Comparison of ENCODE assay signal across 8 mouse cellular contexts in the genomic region with DNA sequence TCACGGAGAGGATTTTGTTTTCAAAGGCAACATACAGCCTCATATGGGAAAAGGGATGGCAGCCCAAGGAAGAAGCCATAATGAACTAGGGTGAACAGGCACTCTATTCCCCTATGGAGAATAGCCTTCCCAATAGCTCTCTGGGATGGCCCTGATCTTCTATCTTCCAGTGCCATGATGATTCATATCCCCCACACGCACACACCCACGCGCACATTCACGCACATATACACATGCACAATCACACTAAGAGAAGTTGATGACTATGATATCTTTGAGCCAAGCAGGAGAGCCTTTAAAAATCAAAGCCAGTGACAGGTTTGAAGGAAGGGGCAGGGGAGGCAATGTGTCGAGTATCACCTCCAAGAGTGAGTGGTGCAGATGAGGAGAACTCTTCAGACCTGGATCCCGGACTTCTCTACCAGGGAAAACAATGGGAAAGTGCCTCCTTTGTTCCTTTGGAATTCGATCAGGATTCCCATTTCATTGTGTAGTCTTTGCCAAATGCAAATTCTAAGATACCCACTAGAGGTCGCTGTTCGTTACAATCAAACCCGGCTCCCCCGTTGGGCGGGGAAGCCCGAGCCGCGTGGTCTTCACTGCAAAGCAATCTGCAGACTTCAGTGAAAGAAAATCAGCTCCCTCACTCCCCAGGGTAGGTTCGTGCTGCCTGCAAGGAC.
DNase-seq lines count a peak whose midpoint lies in the region; ATAC-seq lines count a peak whose summit lies in the region.

No protein-coding gene starts in this region.

- ATAC-seq in embryonic facial prominence, embryonic 11.5 days (replicated peaks; ENCODE audit: insufficient number of reproducible peaks, low FRiP score, low TSS enrichment, low read depth) = 0 out of 2 replicates have a peak, but pooled peaks have one; percentile 58
- ATAC-seq in limb, embryonic 13.5 days (ENCODE audit: low FRiP score, low read depth) = peak; percentile 74
- peak; percentile 93 for ATAC-seq in midbrain, embryonic 16.5 days

- WGBS in embryonic facial prominence, embryonic 11.5 days = 15% methylated on average over 17 of the region's 17 CpGs
- WGBS in limb, embryonic 13.5 days = 19% methylated on average over 17 of the region's 17 CpGs
- 17% methylated on average over 17 of the region's 17 CpGs for WGBS in midbrain, embryonic 16.5 days

- no peaks in the 10 kb centered on the region for H3K4me1 ChIP-seq in embryonic facial prominence, embryonic 11.5 days (ENCODE audit: control insufficient read depth, insufficient read depth, low read length)
- peaks cover 12% of the 10 kb centered on the region; the same call in 1 of the 2 replicates for H3K4me1 ChIP-seq in limb, embryonic 13.5 days
- peaks cover 12% of the 10 kb centered on the region for H3K4me1 ChIP-seq in midbrain, embryonic 16.5 days (ENCODE audit: control insufficient read depth, insufficient read depth, low read length)

- DNase-seq in urinary bladder, adult 18-20 months (ENCODE audit: low spot score in 2 of 2) = peak; percentile 30 to 33
- no peak for DNase-seq in urinary bladder, adult 2 months (ENCODE audit: low spot score)
- peak; percentile 94 for DNase-seq in embryonic facial prominence, embryonic 11.5 days (ENCODE audit: low spot score)
- peak; percentile 67 to 81 for DNase-seq in heart, adult 9 months (ENCODE audit: low spot score in 2 of 2)
- DNase-seq in kidney, adult 9 months = peak; percentile 68
- peak; percentile 37 to 62 for DNase-seq in spleen, postnatal 10 days (ENCODE audit: low spot score in 2 of 2)

- peak overlapping the region; percentile 25; the same call in 1 of the 2 replicates for H3K4me2 ChIP-seq in embryonic facial prominence, embryonic 11.5 days (ENCODE audit: low read depth, low read length)
- peak overlapping the region; percentile 50 for H3K4me2 ChIP-seq in limb, embryonic 13.5 days (replicated peaks)
- peak overlapping the region; percentile 17 for H3K4me2 ChIP-seq in midbrain, embryonic 16.5 days (ENCODE audit: low read length)

- H3K9ac ChIP-seq in embryonic facial prominence, embryonic 11.5 days (replicated peaks; ENCODE audit: low read length) = peak overlapping the region; percentile 26
- no peak overlapping the region for H3K9ac ChIP-seq in limb, embryonic 13.5 days
- H3K9ac ChIP-seq in midbrain, embryonic 16.5 days (ENCODE audit: low read depth, low read length) = peak overlapping the region; percentile 27

- no peak overlapping the region for H3K27ac ChIP-seq in embryonic facial prominence, embryonic 11.5 days (replicated peaks; ENCODE audit: low read depth, low read length)
- no peak overlapping the region for H3K27ac ChIP-seq in limb, embryonic 13.5 days
- H3K27ac ChIP-seq in midbrain, embryonic 16.5 days (ENCODE audit: low read length) = peak overlapping the region; percentile 12

- no peaks in the 10 kb centered on the region for H3K36me3 ChIP-seq in embryonic facial prominence, embryonic 11.5 days (replicated peaks; ENCODE audit: control insufficient read depth, insufficient read depth, low read depth, low read length)
- no peaks in the 10 kb centered on the region for H3K36me3 ChIP-seq in limb, embryonic 13.5 days
- no peaks in the 10 kb centered on the region for H3K36me3 ChIP-seq in midbrain, embryonic 16.5 days (ENCODE audit: control insufficient read depth, insufficient read depth, low read length)

- no peaks in the 10 kb centered on the region for H3K9me3 ChIP-seq in embryonic facial prominence, embryonic 11.5 days (replicated peaks; ENCODE audit: control insufficient read depth, low read length)
- no peaks in the 10 kb centered on the region for H3K9me3 ChIP-seq in limb, embryonic 13.5 days
- H3K9me3 ChIP-seq in midbrain, embryonic 16.5 days (replicated peaks; ENCODE audit: control insufficient read depth, low read length, poor library complexity, severe bottlenecking) = no peaks in the 10 kb centered on the region

- no peaks in the 10 kb centered on the region for H3K27me3 ChIP-seq in embryonic facial prominence, embryonic 11.5 days (ENCODE audit: control insufficient read depth, insufficient read depth, low read length)
- no peaks in the 10 kb centered on the region for H3K27me3 ChIP-seq in limb, embryonic 13.5 days
- H3K27me3 ChIP-seq in midbrain, embryonic 16.5 days (ENCODE audit: control insufficient read depth, insufficient read depth, low read depth, low read length) = no peaks in the 10 kb centered on the region

- H3K4me3 ChIP-seq in embryonic facial prominence, embryonic 11.5 days (ENCODE audit: low read depth, low read length) = no peak overlapping the region
- no peak overlapping the region for H3K4me3 ChIP-seq in limb, embryonic 13.5 days
- no peak overlapping the region for H3K4me3 ChIP-seq in midbrain, embryonic 16.5 days (ENCODE audit: low read depth, low read length)
